In genomic region chr9:22497021-22497767, GRCm38 (mm10) we compare ENCODE assay signal across 38 mouse cellular contexts. TPM values are rescaled to one million over a fixed set of nuclear protein-coding genes. Genes with fewer than 3 reads are reported as not detected.
"Had no signal": no experiment of that assay in that cellular context is flagged by ENCODE, and none has a peak within 500 bp of the region (broad histone marks: within the 10 kb centered on the region; RNA-seq: fewer than 3 reads in every experiment).

No protein-coding gene starts in this region.

- H3K4me3 ChIP-seq: embryonic facial prominence, embryonic 10.5 days; embryonic facial prominence, embryonic 12.5 days; embryonic facial prominence, embryonic 13.5 days; embryonic facial prominence, embryonic 15.5 days; erythroblast, embryonic 14.5 days; forebrain, embryonic 10.5 days; forebrain, embryonic 12.5 days; forebrain, embryonic 13.5 days; forebrain, embryonic 15.5 days; gastrocnemius, adult 2 months had no signal

- H3K9ac ChIP-seq: embryonic facial prominence, embryonic 12.5 days; embryonic facial prominence, embryonic 13.5 days; embryonic facial prominence, embryonic 15.5 days; forebrain, embryonic 12.5 days; forebrain, embryonic 13.5 days; forebrain, embryonic 15.5 days; forebrain, postnatal 0 days had no signal

- H3K36me3 ChIP-seq: embryonic facial prominence, embryonic 15.5 days; forebrain, embryonic 12.5 days; forebrain, embryonic 15.5 days had no signal

- H3K27ac ChIP-seq: embryonic facial prominence, embryonic 10.5 days; embryonic facial prominence, embryonic 12.5 days; embryonic facial prominence, embryonic 13.5 days; embryonic facial prominence, embryonic 15.5 days; forebrain, embryonic 10.5 days; forebrain, embryonic 12.5 days; forebrain, embryonic 13.5 days; forebrain, embryonic 15.5 days; gastrocnemius, adult 2 months had no signal

- H3K27me3 ChIP-seq: embryonic facial prominence, embryonic 12.5 days; embryonic facial prominence, embryonic 13.5 days; embryonic facial prominence, embryonic 15.5 days; forebrain, embryonic 12.5 days; forebrain, embryonic 13.5 days; forebrain, embryonic 15.5 days had no signal

- DNase-seq: cerebellum, adult 8-10 months; cerebellum, adult 9-10 months; cerebellum, adult 9-11 months; cerebellum, postnatal 10 days; cerebellum, postnatal 14 days; cerebellum, postnatal 25 days; cerebellum, postnatal 36 days; embryo, embryonic 11 days; forebrain, postnatal 0 days; gastrocnemius, adult 2 months; gastrocnemius, postnatal 10 days; gastrocnemius, postnatal 14 days; gastrocnemius, postnatal 25 days; gastrocnemius, postnatal 36 days; heart, adult 18-20 months had no signal

- H3K4me1 ChIP-seq: embryonic facial prominence, embryonic 10.5 days; embryonic facial prominence, embryonic 12.5 days; embryonic facial prominence, embryonic 13.5 days; embryonic facial prominence, embryonic 15.5 days; forebrain, embryonic 10.5 days; forebrain, embryonic 12.5 days; forebrain, embryonic 13.5 days; forebrain, embryonic 15.5 days had no signal

- H3K9me3 ChIP-seq: embryonic facial prominence, embryonic 12.5 days; embryonic facial prominence, embryonic 13.5 days; embryonic facial prominence, embryonic 15.5 days; forebrain, embryonic 12.5 days; forebrain, embryonic 13.5 days; forebrain, embryonic 15.5 days had no signal

RNA-seq across cellular contexts. Expression of gene Bbs9, which starts 21.7 kb away (rescaled TPM):
- polyA plus RNA-seq: erythroblast, embryonic 14.5 days had no signal

RNA-seq across cellular contexts. Expression of gene Gm17545, which starts 43.1 kb away (rescaled TPM):
- total RNA-seq: common myeloid progenitor, adult 5-6 weeks; forebrain, postnatal 0 days; gastrocnemius, adult 18-20 months; gastrocnemius, adult 2 months; gastrocnemius, adult 8-10 months; gastrocnemius, postnatal 10 days; gastrocnemius, postnatal 14 days; gastrocnemius, postnatal 25 days; gastrocnemius, postnatal 36 days; gastrocnemius, postnatal 4 days; granulocyte monocyte progenitor cell, adult 5-6 weeks; heart, adult 18-20 months; heart, adult 8-10 months had no signal
- polyA plus RNA-seq: cortical plate, adult 2 months; embryonic facial prominence, embryonic 10.5 days; embryonic facial prominence, embryonic 11.5 days; embryonic facial prominence, embryonic 12.5 days; embryonic facial prominence, embryonic 13.5 days; embryonic facial prominence, embryonic 14.5 days; embryonic facial prominence, embryonic 15.5 days; erythroblast, embryonic 14.5 days; forebrain, embryonic 10.5 days; forebrain, embryonic 11.5 days; forebrain, embryonic 12.5 days; forebrain, embryonic 13.5 days; forebrain, embryonic 14.5 days; forebrain, embryonic 15.5 days; forebrain, embryonic 16.5 days; forebrain, postnatal 0 days; frontal cortex, adult 2 months; gonadal fat pad, adult 2 months had no signal
